Mouse (Mus musculus) neural tube, embryonic 13.5 days (tissue): ENCODE results near the gene Bmp6. TPM values are rescaled to one million over a fixed set of nuclear protein-coding genes. Genes with fewer than 3 reads are reported as not detected.

Experiments used
- ATAC-seq: fragments of 200-750 bp; cut with Nextera tagmentation; 2 replicates; pipeline ENCODE4 v1.8.0; 2017; ENCODE audit warnings: low read depth, mild to moderate bottlenecking, moderate TSS enrichment, moderate library complexity
- H3K27ac ChIP-seq: fragments of 300-500 bp; sonication (generic); replicated peaks from 2 replicates; pipeline ENCODE4 v1.5.1; 2015; ENCODE audit warnings: moderate library complexity, mild to moderate bottlenecking, inconsistent platforms
- H3K27me3 ChIP-seq: fragments of 300-500 bp; sonication (generic); 2 replicates; pipeline ENCODE4 v1.6.1; 2015; ENCODE audit warnings: mild to moderate bottlenecking, inconsistent platforms
- H3K36me3 ChIP-seq: fragments of 300-500 bp; sonication (generic); 2 replicates; pipeline ENCODE4 v1.6.1; 2015; ENCODE audit warnings: mild to moderate bottlenecking, inconsistent platforms
- H3K4me1 ChIP-seq: fragments of 300-500 bp; sonication (generic); replicated peaks from 2 replicates; pipeline ENCODE4 v1.6.1; 2015; ENCODE audit warnings: inconsistent platforms
- H3K4me2 ChIP-seq: fragments of 300-500 bp; sonication (generic); 2 replicates; pipeline ENCODE4 v1.6.1; 2015; ENCODE audit warnings: inconsistent platforms, mild to moderate bottlenecking, moderate library complexity
- H3K4me3 ChIP-seq: fragments of 300-500 bp; sonication (generic); 2 replicates; pipeline ENCODE4 v1.5.1; 2015; ENCODE audit warnings: mild to moderate bottlenecking, inconsistent platforms
- H3K9ac ChIP-seq: fragments of 300-500 bp; sonication (generic); 2 replicates; pipeline ENCODE4 v1.6.1; 2015; ENCODE audit warnings: moderate library complexity, mild to moderate bottlenecking, inconsistent platforms
- H3K9me3 ChIP-seq: fragments of 300-500 bp; sonication (generic); 2 replicates; pipeline ENCODE4 v1.6.1; 2016; ENCODE audit warnings: inconsistent platforms
- WGBS: fragments of 180-500 bp; shearing (Covaris S2); methylation state at CpG from one replicate; pipeline ENCODE4 v1.1.7; 2015; 5-methylcytosine and 5-hydroxymethylcytosine counted together
- polyA plus RNA-seq: library from polyadenylated mRNA; unstranded; fragments of >200 nt; fragmentation: Nextera tagmentation; extraction: Ambion mirVana; gene quantifications from 2 replicates; pipeline ENCODE4 v1.2.1, GENCODE M21; 2015

The Bmp6 gene
- polyA plus RNA-seq, 1 experiment from 2014 or later = 2.7 TPM

GRCm38 (mm10) chr13:38343202-38343601 lies 1.7 kb upstream of the Bmp6 start:
- peaks cover 48% of the 10 kb centered on the region for H3K27me3 ChIP-seq
- H3K9ac ChIP-seq = no peak overlapping the region
- no peak for ATAC-seq
- H3K27ac ChIP-seq = no peak overlapping the region
- H3K36me3 ChIP-seq = no peaks in the 10 kb centered on the region
- H3K9me3 ChIP-seq = 0 out of 2 replicates have a peak, but pooled peaks cover under 1% of the 10 kb centered on the region
- H3K4me2 ChIP-seq = no peak overlapping the region
- WGBS = 68% methylated on average over 2 of the region's 2 CpGs
- no peak overlapping the region for H3K4me3 ChIP-seq
- H3K4me1 ChIP-seq = peaks cover 33% of the 10 kb centered on the region

GRCm38 (mm10) chr13:38345431-38345820 lies 519 bp downstream of the Bmp6 start:
- WGBS = 2% methylated on average over 31 of the region's 32 CpGs
- Histone ChIP-seq H3K27me3 (peaks cover 61% of the 10 kb centered on the region), H3K9ac (peak overlapping the region; percentile 56), H3K4me3 (peak overlapping the region; percentile 47), H3K36me3 (no peaks in the 10 kb centered on the region), H3K9me3 (no peaks in the 10 kb centered on the region), H3K4me2 (peak overlapping the region; percentile 82), H3K4me1 (peaks cover 33% of the 10 kb centered on the region), H3K27ac (no peak overlapping the region)
- ATAC-seq = peak; percentile 40; the same call in 1 of the 2 replicates

DNA sequence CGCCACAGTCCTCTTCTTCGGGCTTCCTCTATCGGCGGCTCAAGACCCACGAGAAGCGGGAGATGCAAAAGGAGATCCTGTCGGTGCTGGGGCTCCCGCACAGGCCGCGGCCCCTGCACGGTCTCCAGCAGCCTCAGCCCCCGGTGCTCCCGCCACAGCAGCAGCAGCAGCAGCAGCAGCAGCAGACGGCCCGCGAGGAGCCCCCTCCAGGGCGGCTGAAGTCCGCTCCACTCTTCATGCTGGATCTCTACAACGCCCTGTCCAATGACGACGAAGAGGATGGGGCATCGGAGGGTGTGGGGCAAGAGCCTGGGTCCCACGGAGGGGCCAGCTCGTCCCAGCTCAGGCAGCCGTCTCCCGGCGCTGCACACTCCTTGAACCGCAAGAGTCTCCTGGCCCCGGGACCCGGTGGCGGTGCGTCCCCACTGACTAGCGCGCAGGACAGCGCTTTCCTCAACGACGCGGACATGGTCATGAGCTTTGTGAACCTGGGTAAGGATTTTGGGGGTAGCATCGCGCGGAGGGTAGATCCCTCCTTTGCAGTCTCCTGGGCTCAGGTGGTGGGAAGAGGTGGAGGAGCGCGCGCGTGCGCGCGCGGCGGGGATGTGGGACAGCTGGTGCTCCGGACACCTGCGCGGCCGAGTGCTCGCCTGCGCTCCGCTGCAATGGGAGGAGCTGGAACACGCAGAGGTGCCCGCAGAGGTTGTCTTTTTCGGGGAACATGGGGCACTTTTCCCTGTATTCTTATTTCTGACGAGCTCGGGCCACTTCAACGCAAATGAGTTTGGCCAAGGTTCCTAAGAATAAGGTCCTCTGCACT lies 1.4 kb downstream of the Bmp6 start:
- Histone ChIP-seq H3K4me2 (peak overlapping the region; percentile 82), H3K9me3 (no peaks in the 10 kb centered on the region), H3K36me3 (no peaks in the 10 kb centered on the region), H3K27me3 (peaks cover 61% of the 10 kb centered on the region), H3K4me1 (peaks cover 33% of the 10 kb centered on the region), H3K9ac (peak overlapping the region; percentile 56), H3K27ac (no peak overlapping the region), H3K4me3 (peak overlapping the region; percentile 47)
- under 1% methylated on average over 63 of the region's 63 CpGs for WGBS
- ATAC-seq = peak; percentile 38; the same call in 1 of the 2 replicates

GRCm38 (mm10) chr13:38347021-38347774 lies 2.3 kb downstream of the Bmp6 start:
- Histone ChIP-seq H3K27me3 (peaks cover 64% of the 10 kb centered on the region), H3K27ac (no peak overlapping the region), H3K36me3 (no peaks in the 10 kb centered on the region), H3K9ac (no peak overlapping the region), H3K4me3 (peak overlapping the region; percentile 47), H3K4me2 (peak overlapping the region; percentile 82), H3K9me3 (no peaks in the 10 kb centered on the region), H3K4me1 (peaks cover 37% of the 10 kb centered on the region)
- no peak for ATAC-seq
- WGBS = 5% methylated on average over 19 of the region's 19 CpGs

DNA sequence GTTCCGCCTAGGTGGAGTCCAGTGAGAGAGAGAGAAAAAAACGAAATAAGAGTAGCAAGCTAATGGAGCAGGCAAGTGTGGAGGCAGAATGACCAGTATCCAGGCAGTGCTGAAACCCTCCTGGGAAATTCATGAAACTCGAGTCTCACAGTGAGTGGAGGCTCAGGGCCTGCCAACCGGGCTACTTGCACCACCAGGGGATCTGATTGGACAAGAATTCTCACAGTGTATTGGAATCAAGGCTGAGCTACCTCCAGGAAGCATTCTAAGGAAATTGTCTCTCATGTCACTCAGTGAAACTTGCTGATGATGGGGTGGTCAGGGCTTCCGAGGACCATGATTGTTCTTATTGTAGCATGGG lies 2.8 kb downstream of the Bmp6 start:
- Histone ChIP-seq H3K27me3 (peaks cover 64% of the 10 kb centered on the region), H3K4me3 (peak overlapping the region; percentile 47; the same call in 1 of the 2 replicates)
- 20% methylated on average over 5 of the region's 5 CpGs for WGBS

DNA sequence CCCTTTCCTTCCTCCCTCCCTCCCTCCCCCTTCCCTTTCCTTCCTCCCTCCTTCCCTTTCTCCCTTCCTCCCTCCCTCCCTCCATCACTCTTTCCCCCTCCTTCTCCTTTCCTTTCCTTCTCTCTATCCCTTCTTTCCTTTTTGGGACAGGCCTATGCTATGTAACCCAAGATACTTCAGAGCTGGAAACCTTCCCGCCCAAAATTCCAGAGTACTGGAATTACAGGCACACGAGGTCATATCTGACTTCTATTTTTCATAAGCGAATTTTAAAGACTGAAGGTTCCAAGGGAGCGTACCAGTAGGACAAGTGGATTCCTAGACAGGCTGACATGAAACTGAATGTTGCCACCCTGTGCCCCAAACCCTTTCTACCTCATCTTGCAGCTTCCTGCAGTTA lies 4.1 kb downstream of the Bmp6 start:
- no peak for ATAC-seq
- H3K27me3 ChIP-seq = peaks cover 58% of the 10 kb centered on the region
- no peak overlapping the region for H3K4me2 ChIP-seq
- 84% methylated on average over 4 of the region's 4 CpGs for WGBS
- H3K36me3 ChIP-seq = no peaks in the 10 kb centered on the region
- no peaks in the 10 kb centered on the region for H3K9me3 ChIP-seq
- H3K4me1 ChIP-seq = peaks cover 39% of the 10 kb centered on the region
- no peak overlapping the region for H3K9ac ChIP-seq
- H3K27ac ChIP-seq = no peak overlapping the region
- H3K4me3 ChIP-seq = no peak overlapping the region

More for the DNA sequence above, 2.8 kb downstream of the Bmp6 start:
- Histone ChIP-seq H3K36me3 (no peaks in the 10 kb centered on the region), H3K4me2 (peak overlapping the region; percentile 82), H3K9me3 (no peaks in the 10 kb centered on the region), H3K27ac (no peak overlapping the region), H3K4me1 (peaks cover 39% of the 10 kb centered on the region), H3K9ac (no peak overlapping the region)
- ATAC-seq = no peak

GRCm38 (mm10) chr13:38349818-38350217 lies 4.9 kb downstream of the Bmp6 start:
- Histone ChIP-seq H3K27me3 (peaks cover 50% of the 10 kb centered on the region), H3K4me2 (no peak overlapping the region), H3K4me1 (peaks cover 35% of the 10 kb centered on the region), H3K27ac (no peak overlapping the region), H3K9ac (no peak overlapping the region), H3K9me3 (no peaks in the 10 kb centered on the region), H3K4me3 (no peak overlapping the region), H3K36me3 (no peaks in the 10 kb centered on the region)
- ATAC-seq = no peak
- WGBS = 86% methylated on average over 5 of the region's 5 CpGs

DNA sequence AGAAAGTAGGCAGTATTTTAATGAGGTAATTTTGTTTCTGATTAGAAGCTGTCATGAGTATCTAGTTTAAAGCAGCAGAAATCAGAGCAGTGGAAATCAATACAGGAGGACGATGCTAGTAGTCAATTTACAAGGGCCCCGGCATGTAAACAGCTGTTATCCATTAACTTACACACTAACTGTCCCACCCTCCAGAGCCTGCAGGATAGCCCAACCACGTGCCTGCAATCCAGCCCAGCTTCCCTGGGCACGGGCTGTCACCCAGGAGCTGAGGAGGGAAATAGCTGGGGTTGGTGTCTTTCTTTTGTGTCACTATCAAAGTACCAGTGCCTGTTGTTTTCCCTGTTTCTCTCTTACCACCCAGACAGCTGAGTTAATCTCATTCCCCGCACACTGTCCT lies 7.1 kb downstream of the Bmp6 start:
- Histone ChIP-seq H3K27ac (no peak overlapping the region), H3K27me3 (peaks cover 28% of the 10 kb centered on the region), H3K4me3 (no peak overlapping the region), H3K9me3 (no peaks in the 10 kb centered on the region), H3K4me2 (no peak overlapping the region), H3K9ac (no peak overlapping the region), H3K36me3 (no peaks in the 10 kb centered on the region), H3K4me1 (peaks cover 15% of the 10 kb centered on the region)
- ATAC-seq = no peak
- WGBS = 6% methylated on average over 5 of the region's 5 CpGs

DNA sequence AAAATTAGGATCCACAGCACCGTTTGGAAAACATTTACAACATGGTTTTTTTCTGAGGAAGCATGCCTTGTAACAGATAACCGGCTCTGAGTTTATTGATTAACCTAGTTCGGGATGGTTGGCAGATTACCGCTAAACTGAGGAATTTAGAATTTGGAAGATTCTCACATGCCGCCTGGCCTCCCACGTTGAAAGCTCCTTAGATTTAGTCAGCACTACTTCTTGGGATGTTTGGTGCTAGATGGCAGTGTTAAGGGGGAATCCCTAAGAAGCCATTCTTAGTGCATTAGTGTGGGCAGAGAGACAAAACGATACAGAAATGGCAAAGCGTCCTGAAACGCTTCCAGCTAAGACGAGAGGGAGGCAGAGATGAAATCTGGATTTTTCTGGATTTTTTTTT lies 8.1 kb downstream of the Bmp6 start:
- Histone ChIP-seq H3K9ac (no peak overlapping the region), H3K4me1 (peaks cover 6% of the 10 kb centered on the region; the same call in 1 of the 2 replicates), H3K27me3 (peaks cover 18% of the 10 kb centered on the region), H3K36me3 (no peaks in the 10 kb centered on the region), H3K4me3 (no peak overlapping the region), H3K4me2 (no peak overlapping the region), H3K27ac (no peak overlapping the region), H3K9me3 (no peaks in the 10 kb centered on the region)
- WGBS = 75% methylated on average over 10 of the region's 10 CpGs
- ATAC-seq = no peak

- H3K36me3 ChIP-seq = no peaks in the 10 kb centered on the region
- 68% methylated on average over 24 of the region's 24 CpGs for WGBS
- no peaks in the 10 kb centered on the region for H3K9me3 ChIP-seq
- no peak for ATAC-seq
- H3K4me2 ChIP-seq = no peak overlapping the region
- peaks cover 12% of the 10 kb centered on the region for H3K27me3 ChIP-seq
- peaks cover 6% of the 10 kb centered on the region; the same call in 1 of the 2 replicates for H3K4me1 ChIP-seq
- no peak overlapping the region for H3K4me3 ChIP-seq
- no peak overlapping the region for H3K9ac ChIP-seq
- H3K27ac ChIP-seq = no peak overlapping the region
These were observed 8.7 kb downstream of the Bmp6 start for GRCm38 (mm10) chr13:38353420-38354255.

- Histone ChIP-seq H3K4me2 (no peak overlapping the region), H3K4me3 (no peak overlapping the region), H3K9ac (no peak overlapping the region), H3K27ac (no peak overlapping the region), H3K27me3 (peaks cover 9% of the 10 kb centered on the region), H3K4me1 (peaks cover 6% of the 10 kb centered on the region; the same call in 1 of the 2 replicates), H3K36me3 (no peaks in the 10 kb centered on the region), H3K9me3 (no peaks in the 10 kb centered on the region)
- 74% methylated on average over 1 of the region's 1 CpGs for WGBS
- no peak for ATAC-seq
These were observed 9.4 kb downstream of the Bmp6 start for GRCm38 (mm10) chr13:38354284-38354683.
